Mouse (Mus musculus) heart, embryonic 16.5 days (tissue): ENCODE measurements around the gene Susd6. TPM values are rescaled to one million over a fixed set of nuclear protein-coding genes. Genes with fewer than 3 reads are reported as not detected.

Experiments
- ATAC-seq: fragments of 200-750 bp; cut with Nextera tagmentation; replicated peaks from 2 replicates; pipeline ENCODE4 v1.8.0; 2017; ENCODE audit warnings: moderate number of reproducible peaks; ENCODE audit not compliant: insufficient read depth, low FRiP score; ENCODE audit errors: extremely low read depth
- H3K27ac ChIP-seq: fragments of 300-500 bp; sonication (generic); 2 replicates; pipeline ENCODE4 v1.5.1; 2014; ENCODE audit warnings: mild to moderate bottlenecking, low read length, control low read depth, moderate library complexity
- H3K27me3 ChIP-seq: fragments of 300-500 bp; sonication (generic); 2 replicates; pipeline ENCODE4 v1.6.1; 2014; ENCODE audit warnings: low read length, mixed read lengths; ENCODE audit not compliant: control insufficient read depth, insufficient read depth
- H3K36me3 ChIP-seq: fragments of 300-500 bp; sonication (generic); 2 replicates; pipeline ENCODE4 v1.6.1; 2014; ENCODE audit not compliant: control insufficient read depth, insufficient read depth
- H3K4me1 ChIP-seq: fragments of 300-500 bp; sonication (generic); 2 replicates; pipeline ENCODE4 v1.6.1; 2014; ENCODE audit warnings: low read length, mixed read lengths; ENCODE audit not compliant: control insufficient read depth, insufficient read depth
- H3K4me2 ChIP-seq: fragments of 300-500 bp; sonication (generic); 2 replicates; pipeline ENCODE4 v1.6.1; 2014; ENCODE audit warnings: low read depth, mild to moderate bottlenecking, control low read depth, low read length
- H3K4me3 ChIP-seq: fragments of 300-500 bp; sonication (generic); 2 replicates; pipeline ENCODE4 v1.5.1; 2014; ENCODE audit warnings: mild to moderate bottlenecking, control low read depth, low read length
- H3K9ac ChIP-seq: fragments of 300-500 bp; sonication (generic); 2 replicates; pipeline ENCODE4 v1.6.1; 2014; ENCODE audit warnings: low read length, control low read depth
- H3K9me3 ChIP-seq: fragments of 300-500 bp; sonication (generic); replicated peaks from 2 replicates; pipeline ENCODE4 v1.6.1; 2016; ENCODE audit warnings: low read length; ENCODE audit not compliant: control insufficient read depth
- WGBS: fragments of 180-500 bp; shearing (Covaris S2); extraction: QIAGEN DNeasy Blood & Tissue Kit; methylation state at CpG from one replicate; pipeline ENCODE4 v1.1.7; 2014; 5-methylcytosine and 5-hydroxymethylcytosine counted together
- polyA plus RNA-seq: library from polyadenylated mRNA; unstranded; fragments of >200 nt; fragmentation: Nextera tagmentation; extraction: Ambion mirVana; gene quantifications from 2 replicates; pipeline ENCODE4 v1.2.1, GENCODE M21; 2015

The Susd6 gene
- polyA plus RNA-seq: 18.1 and 19.4 TPM in 2 replicates

DNA sequence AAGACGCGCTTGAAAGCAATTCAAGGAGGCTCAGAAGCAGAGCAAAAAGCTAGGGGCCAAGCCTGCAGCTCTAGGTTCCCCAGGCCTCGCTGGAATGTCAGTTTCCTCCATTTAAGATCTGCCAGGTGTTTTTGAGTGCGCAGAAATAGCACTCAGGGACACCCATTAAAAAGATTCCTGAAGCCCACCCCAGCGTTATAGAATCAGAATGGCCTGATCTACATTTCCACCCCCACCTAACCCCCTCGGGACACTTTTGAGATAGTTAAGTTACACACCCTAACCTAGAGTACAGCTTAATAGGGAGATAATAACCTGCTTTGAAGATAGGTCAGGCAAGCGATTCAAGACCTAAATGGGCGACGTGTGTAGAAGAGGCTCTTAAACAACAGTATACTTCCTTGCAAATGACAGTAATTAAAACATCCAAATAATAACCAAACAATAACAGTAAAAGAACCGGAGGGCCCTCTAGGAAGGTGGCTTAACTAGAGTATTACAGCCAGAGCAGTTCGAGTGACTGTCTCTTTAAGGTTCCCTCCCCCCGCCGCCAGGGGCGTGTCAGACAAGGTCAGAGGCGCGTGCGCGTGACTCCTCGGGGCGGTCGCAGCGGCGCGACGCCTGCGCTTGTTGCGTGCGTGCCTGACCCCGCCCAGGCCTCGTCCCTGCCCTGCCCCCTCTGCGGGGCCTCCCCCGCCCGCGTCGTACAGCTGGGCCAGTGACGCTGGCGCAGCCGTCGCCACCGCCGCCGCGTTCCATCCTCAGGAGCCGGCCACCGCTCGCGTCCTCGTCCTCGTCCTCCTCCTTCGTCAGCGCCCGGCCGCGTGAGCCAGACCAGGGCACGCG, at the start of gene Susd6:
Susd6 (plus strand) TSS at position 662 of the 846 bp plus-strand sequence.
- WGBS: 4% methylated on average over 44 of the region's 56 CpGs
- H3K36me3 ChIP-seq: no peaks in the 10 kb centered on the region

DNA sequence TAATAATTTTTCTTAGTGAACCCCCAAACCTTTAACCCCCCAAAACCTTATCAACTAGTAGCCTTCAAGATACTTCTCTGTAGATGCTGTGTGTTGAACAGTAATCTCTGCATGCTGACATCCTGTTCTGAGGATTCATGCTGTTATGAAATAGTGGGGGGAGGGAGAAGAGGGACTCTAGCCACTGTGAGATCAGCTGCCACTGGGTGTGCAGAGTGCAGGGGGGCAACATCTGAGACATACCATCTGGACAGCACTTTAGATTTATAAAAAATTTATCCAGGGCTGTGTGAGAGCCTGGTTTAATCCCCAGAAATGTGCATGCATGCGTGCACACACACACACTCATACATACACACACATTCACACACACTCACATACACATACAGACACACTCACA, 45.7 kb upstream of the Susd6 start:
- ATAC-seq: no peak
- Histone ChIP-seq H3K9ac (no peak overlapping the region), H3K36me3 (no peaks in the 10 kb centered on the region), H3K4me1 (no peaks in the 10 kb centered on the region), H3K4me3 (no peak overlapping the region), H3K4me2 (no peak overlapping the region), H3K9me3 (no peaks in the 10 kb centered on the region), H3K27ac (no peak overlapping the region), H3K27me3 (peaks cover 11% of the 10 kb centered on the region)
- WGBS: 84% methylated on average over 1 of the region's 1 CpGs

More for the DNA sequence above, at the start of gene Susd6:
- ATAC-seq: peak; percentile 97
- H3K4me1 ChIP-seq: peaks cover 32% of the 10 kb centered on the region
- no peaks in the 10 kb centered on the region for H3K9me3 ChIP-seq
- peaks cover 3% of the 10 kb centered on the region; the same call in 1 of the 2 replicates for H3K27me3 ChIP-seq
- peak within 1 kb of the TSS; percentile 88 for H3K9ac ChIP-seq
- H3K27ac ChIP-seq: peak within 1 kb of the TSS; percentile 89
- peak within 1 kb of the TSS; percentile 68 for H3K4me2 ChIP-seq
- H3K4me3 ChIP-seq: peak within 1 kb of the TSS; percentile 93

DNA sequence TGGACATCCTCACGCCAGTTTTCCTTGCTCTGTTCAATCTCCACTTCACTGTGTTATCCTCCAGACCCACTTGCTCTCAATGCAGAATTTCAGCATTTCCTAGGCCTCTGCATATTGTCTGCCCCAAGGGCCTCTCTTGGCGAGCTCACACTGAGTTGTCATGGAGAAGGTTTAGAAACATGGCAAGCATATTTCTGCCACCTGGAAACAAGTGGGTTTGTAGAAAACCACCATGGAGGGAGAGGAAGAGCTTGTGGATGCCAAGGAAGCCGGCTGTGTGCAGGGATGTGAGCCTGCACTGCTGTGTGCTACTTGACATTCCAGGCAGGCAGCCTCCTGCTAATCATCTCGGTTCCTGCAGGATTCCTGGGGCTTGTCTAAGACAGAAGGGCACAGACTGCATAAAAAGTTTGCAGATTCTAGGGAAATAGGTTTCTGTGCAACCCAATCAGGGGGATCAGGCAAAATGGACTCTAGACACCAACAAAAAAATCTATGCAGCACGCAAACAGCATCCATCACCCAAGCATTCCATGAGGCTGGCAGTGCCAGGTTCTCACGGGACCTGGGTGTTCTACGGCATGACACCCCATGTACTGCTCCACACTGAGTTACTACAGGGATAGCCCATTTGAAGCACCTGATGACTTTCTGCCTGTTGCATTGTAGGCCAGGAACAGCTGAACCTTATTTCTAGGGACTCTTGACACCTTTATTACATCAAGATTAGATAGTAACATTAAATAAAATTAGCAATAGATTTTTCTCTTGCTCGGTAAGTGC, 44.1 kb upstream of the Susd6 start:
- Histone ChIP-seq H3K9ac (no peak overlapping the region), H3K4me2 (no peak overlapping the region), H3K27me3 (peaks cover 7% of the 10 kb centered on the region), H3K4me1 (no peaks in the 10 kb centered on the region), H3K4me3 (no peak overlapping the region), H3K9me3 (no peaks in the 10 kb centered on the region), H3K36me3 (no peaks in the 10 kb centered on the region), H3K27ac (no peak overlapping the region)
- WGBS: 45% methylated on average over 8 of the region's 8 CpGs
- ATAC-seq: no peak

DNA sequence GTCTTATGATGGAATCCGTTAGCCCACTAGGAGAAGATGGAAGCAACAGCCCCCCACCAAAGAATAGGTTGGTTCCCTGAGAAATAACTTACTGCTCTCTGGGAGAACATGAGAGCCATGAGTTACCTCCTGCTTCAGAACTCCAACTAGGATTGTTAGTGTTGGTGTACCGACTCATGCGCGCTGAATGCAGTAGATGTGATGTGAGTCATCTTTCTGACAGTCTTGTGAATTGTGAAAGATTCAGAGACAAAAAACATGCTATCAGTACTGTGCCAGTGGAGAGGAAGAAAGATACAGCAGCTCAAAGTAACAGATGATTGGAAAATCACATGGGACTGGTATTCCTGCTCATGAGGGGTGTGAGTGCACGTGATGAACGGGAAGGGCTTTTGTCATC, 38.8 kb upstream of the Susd6 start:
- Histone ChIP-seq H3K9me3 (no peaks in the 10 kb centered on the region), H3K36me3 (no peaks in the 10 kb centered on the region), H3K9ac (no peak overlapping the region), H3K4me1 (no peaks in the 10 kb centered on the region), H3K27ac (no peak overlapping the region), H3K27me3 (peaks cover 43% of the 10 kb centered on the region), H3K4me3 (no peak overlapping the region), H3K4me2 (no peak overlapping the region)
- 81% methylated on average over 6 of the region's 6 CpGs for WGBS
- ATAC-seq: no peak

DNA sequence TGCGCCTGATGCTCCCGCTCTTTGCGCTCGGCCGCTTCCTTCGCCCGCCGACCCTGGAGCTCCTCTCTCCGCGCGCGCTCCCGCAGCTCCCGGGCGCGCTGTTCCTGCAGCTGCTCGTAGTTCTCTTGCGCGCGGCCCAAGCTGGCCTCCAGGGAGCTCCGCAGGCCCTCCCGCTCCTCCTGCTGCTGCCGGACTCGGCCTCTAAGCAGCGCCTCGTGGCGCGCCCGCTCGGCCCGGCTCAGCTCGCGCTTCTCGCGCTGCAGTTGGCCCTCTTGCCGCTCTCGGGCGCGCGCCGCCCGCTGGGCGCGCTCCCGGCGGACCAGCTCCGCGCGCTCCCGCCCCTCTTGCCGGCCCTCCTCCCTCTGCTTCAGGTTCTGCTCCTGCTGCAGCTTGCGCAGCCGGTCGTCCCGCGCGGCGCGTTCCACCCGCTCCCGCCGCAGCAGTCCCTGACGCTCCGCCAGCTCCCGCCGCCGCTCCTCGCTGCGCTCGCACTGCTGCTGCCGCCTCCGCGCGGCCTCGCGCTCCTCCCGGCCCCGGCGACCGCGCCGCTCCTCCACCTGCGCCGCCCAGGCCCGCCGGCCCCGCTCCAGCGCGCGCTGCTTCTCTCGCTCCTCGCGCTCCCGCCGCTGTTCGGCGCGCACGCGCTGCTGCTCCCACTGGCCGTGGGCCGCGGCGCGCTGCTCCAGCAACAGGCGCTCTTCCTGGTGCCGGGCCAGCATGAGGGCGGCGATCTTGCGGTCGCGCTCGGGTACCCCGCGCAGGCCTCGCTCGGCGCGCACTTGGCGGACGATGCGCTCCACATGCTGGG, 32.4 kb upstream of the Susd6 start:
- Histone ChIP-seq H3K27me3 (peaks cover 85% of the 10 kb centered on the region), H3K9ac (peak overlapping the region; percentile 62), H3K36me3 (no peaks in the 10 kb centered on the region), H3K9me3 (no peaks in the 10 kb centered on the region), H3K4me3 (peak overlapping the region; percentile 63), H3K4me1 (peaks cover 20% of the 10 kb centered on the region), H3K27ac (no peak overlapping the region), H3K4me2 (peak overlapping the region; percentile 99)
- peak; percentile 79 for ATAC-seq
- WGBS: under 1% methylated on average over 122 of the region's 122 CpGs

DNA sequence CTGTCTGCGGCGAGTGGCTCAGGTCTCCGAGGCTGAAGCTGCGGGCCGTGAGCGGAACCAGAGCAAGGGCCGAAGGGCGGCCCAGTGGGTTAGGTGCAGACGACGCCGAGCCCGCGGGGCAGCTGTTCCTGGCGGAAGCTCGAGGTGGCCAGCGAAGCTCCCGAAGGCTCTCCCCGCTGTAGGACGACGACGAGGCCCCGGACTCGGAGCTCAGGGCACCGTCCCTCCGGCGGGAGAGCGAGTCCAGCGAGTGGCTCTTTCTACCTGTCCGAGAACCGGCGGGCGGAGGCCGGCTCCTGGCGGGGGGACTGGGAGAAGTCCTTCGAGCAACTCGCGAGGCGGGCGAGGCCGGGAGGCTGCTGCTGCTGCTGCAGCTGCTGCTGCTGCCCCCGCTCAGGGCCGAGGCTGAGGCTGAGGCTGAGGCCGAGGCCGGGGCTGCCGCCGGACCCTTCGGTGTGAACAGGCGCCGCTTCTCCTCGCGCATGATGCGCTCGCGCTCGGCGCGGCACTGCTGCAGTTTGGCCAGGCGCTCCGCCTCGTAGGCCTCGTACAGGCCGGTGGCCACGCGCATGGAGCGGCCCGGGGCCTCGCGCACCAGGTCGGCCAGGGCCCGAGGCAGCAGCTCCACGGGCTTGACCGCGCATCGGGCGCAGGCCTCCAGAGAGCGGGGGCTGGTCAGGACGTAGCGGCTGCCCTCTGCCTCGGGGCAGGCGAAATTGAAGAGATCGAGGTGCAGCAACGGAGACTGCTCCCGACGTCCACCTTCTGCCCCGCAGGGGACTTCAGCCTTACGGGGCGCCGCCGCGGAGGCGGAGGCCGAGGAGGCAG, 31.5 kb upstream of the Susd6 start:
- 2% methylated on average over 86 of the region's 92 CpGs for WGBS
- H3K9ac ChIP-seq: peak overlapping the region; percentile 62
- H3K36me3 ChIP-seq: no peaks in the 10 kb centered on the region
- H3K4me1 ChIP-seq: peaks cover 20% of the 10 kb centered on the region
- peak overlapping the region; percentile 63 for H3K4me3 ChIP-seq
- H3K27ac ChIP-seq: no peak overlapping the region
- H3K9me3 ChIP-seq: no peaks in the 10 kb centered on the region
- H3K27me3 ChIP-seq: peaks cover 85% of the 10 kb centered on the region
- H3K4me2 ChIP-seq: peak overlapping the region; percentile 99
- ATAC-seq: peak; percentile 23; the same call in 1 of the 2 replicates

DNA sequence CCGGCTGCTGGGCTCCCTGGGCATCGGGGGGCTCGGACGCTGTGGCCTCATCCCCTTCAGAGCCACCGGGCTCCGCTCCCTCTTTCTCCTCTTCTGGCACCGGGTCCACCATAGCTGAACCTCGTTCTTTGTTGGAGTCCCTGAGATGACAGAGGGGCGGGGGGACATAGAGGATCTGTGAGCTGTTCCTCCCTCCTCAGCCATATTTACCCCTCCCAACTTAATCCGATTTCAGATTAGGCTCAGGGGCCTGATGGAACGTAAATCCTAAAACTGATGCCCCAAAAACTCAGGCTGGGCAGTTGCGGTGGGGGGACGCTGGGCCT, 31.0 kb upstream of the Susd6 start:
- Histone ChIP-seq H3K4me1 (peaks cover 20% of the 10 kb centered on the region), H3K4me3 (peak overlapping the region; percentile 63), H3K27ac (no peak overlapping the region), H3K9ac (no peak overlapping the region), H3K36me3 (no peaks in the 10 kb centered on the region), H3K27me3 (peaks cover 81% of the 10 kb centered on the region), H3K9me3 (no peaks in the 10 kb centered on the region), H3K4me2 (peak overlapping the region; percentile 99)
- 6% methylated on average over 13 of the region's 13 CpGs for WGBS
- no peak for ATAC-seq

DNA sequence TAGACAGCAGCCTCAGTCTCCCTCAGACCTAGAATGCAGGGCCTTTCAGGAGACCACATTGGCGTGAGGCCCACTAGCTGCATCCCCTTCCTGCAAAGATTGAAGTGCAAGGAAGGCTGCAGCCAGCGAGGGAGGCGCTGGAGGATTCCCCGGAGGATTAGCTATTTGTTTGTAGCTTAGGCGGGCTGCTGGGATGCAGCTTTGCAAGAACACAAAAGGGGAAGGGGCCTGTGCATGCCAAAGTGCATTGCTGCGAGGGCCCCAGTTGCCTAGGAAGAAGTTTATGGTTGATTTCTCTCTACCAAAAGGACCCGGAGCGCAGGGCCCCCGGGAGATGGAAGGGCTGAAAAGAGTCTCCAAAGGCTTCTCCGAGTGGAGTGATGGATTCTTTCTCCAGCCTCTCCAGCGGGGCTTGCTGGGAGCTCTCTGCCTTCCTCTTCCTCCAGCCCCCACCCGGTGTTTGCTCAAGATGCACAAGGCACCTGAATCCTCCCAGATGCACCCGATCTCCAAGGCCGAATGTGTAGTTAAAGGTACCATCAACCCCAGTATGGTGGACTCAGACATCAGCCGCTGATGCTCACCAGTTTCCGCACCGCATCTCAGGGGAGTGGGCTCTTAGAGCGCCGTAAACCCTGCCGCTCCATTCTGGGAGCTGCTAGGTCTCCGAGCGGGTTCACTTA, 30.5 kb upstream of the Susd6 start:
- Histone ChIP-seq H3K4me2 (peak overlapping the region; percentile 67), H3K4me1 (peaks cover 20% of the 10 kb centered on the region), H3K9me3 (no peaks in the 10 kb centered on the region), H3K4me3 (peak overlapping the region; percentile 51), H3K9ac (peak overlapping the region; percentile 39; the same call in 1 of the 2 replicates), H3K36me3 (no peaks in the 10 kb centered on the region), H3K27ac (no peak overlapping the region), H3K27me3 (peaks cover 75% of the 10 kb centered on the region)
- ATAC-seq: no peak
- 3% methylated on average over 22 of the region's 22 CpGs for WGBS
